Mouse (Mus musculus) liver, embryonic 11.5 days (tissue): ENCODE measurements at regions not wholly inside any gene's neighbourhood (a gene's known extent, or its start where the extent isn't known, plus 50 kb on each side); places are given as distances from the start of the nearest gene placed in this dataset.

Experiments used
- ATAC-seq: fragments of 200-750 bp; cut with Nextera tagmentation; replicated peaks from 2 replicates; pipeline ENCODE4 v1.8.0; 2017; ENCODE audit warnings: moderate number of reproducible peaks, mild to moderate bottlenecking, moderate TSS enrichment, moderate library complexity; ENCODE audit not compliant: low FRiP score
- DNase-seq: peaks from one replicate; pipeline ENCODE4 v3.0.0-alpha.2; 2017; ENCODE audit warnings: low spot score
- H3K27ac ChIP-seq: fragments of 300-500 bp; sonication (generic); 2 replicates; pipeline ENCODE4 v1.5.1; 2014; ENCODE audit warnings: mild to moderate bottlenecking, low read depth, low read length, control low read depth
- H3K27me3 ChIP-seq: fragments of 300-500 bp; sonication (generic); replicated peaks from 2 replicates; pipeline ENCODE4 v1.6.1; 2014; ENCODE audit warnings: low read length, mixed read lengths; ENCODE audit not compliant: control insufficient read depth, insufficient read depth
- H3K36me3 ChIP-seq: fragments of 300-500 bp; sonication (generic); 2 replicates; pipeline ENCODE4 v1.6.1; 2014; ENCODE audit warnings: mild to moderate bottlenecking, low read length, moderate library complexity, mixed read lengths; ENCODE audit not compliant: control insufficient read depth, insufficient read depth
- H3K4me1 ChIP-seq: fragments of 300-500 bp; sonication (generic); replicated peaks from 2 replicates; pipeline ENCODE4 v1.6.1; 2014; ENCODE audit warnings: low read length, mixed read lengths; ENCODE audit not compliant: control insufficient read depth, insufficient read depth
- H3K4me2 ChIP-seq: fragments of 300-500 bp; sonication (generic); 2 replicates; pipeline ENCODE4 v1.6.1; 2014; ENCODE audit warnings: mild to moderate bottlenecking, control low read depth, moderate library complexity
- H3K4me3 ChIP-seq: fragments of 300-500 bp; sonication (generic); 2 replicates; pipeline ENCODE4 v1.5.1; 2014; ENCODE audit warnings: low read depth, low read length, control low read depth
- H3K9ac ChIP-seq: fragments of 300-500 bp; sonication (generic); 2 replicates; pipeline ENCODE4 v1.6.1; 2014; ENCODE audit warnings: low read depth, low read length, control low read depth
- H3K9me3 ChIP-seq: fragments of 300-500 bp; sonication (generic); 2 replicates; pipeline ENCODE4 v1.6.1; 2016; ENCODE audit warnings: low read length, inconsistent platforms, mixed read lengths; ENCODE audit not compliant: control insufficient read depth
- WGBS: fragments of 180-500 bp; shearing (Covaris S2); extraction: QIAGEN DNeasy Blood & Tissue Kit; methylation state at CpG from one replicate; pipeline ENCODE4 v1.1.7; 2014; 5-methylcytosine and 5-hydroxymethylcytosine counted together

GRCm38 (mm10) chr13:39950203-39950602, 411.0 kb downstream of the Ofcc1 start:
- Histone ChIP-seq H3K9me3 (no peaks in the 10 kb centered on the region), H3K4me1 (no peaks in the 10 kb centered on the region), H3K4me3 (no peak overlapping the region), H3K27ac (no peak overlapping the region), H3K27me3 (no peaks in the 10 kb centered on the region), H3K36me3 (no peaks in the 10 kb centered on the region), H3K9ac (no peak overlapping the region), H3K4me2 (no peak overlapping the region)
- ATAC-seq: no peak
- WGBS: 63% methylated on average over 7 of the region's 7 CpGs
- no peak for DNase-seq

DNA sequence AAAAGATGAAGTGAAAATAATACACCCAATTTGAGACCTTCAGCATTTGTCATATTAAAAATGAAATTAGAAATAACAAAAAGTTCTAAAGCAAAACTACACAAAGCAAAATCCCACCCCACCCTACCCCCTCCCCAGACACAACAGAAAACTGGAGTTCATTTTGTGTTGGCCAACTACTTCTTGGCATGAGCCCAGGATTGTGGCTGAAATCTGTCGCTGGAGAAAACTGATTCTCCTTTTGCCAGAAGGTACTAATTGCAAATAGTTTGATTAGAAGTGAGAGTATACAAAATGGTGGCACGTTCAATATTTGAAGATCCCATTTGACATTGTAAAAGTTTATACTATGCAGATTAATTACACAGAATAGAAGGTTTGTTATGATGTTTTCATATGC, 426.0 kb downstream of the Ofcc1 start:
- DNase-seq (no peak), ATAC-seq (no peak)
- WGBS: 63% methylated on average over 2 of the region's 2 CpGs
- Histone ChIP-seq H3K27me3 (no peaks in the 10 kb centered on the region), H3K4me2 (no peak overlapping the region), H3K9ac (no peak overlapping the region), H3K4me3 (no peak overlapping the region), H3K27ac (no peak overlapping the region), H3K36me3 (no peaks in the 10 kb centered on the region), H3K4me1 (no peaks in the 10 kb centered on the region), H3K9me3 (no peaks in the 10 kb centered on the region)

DNA sequence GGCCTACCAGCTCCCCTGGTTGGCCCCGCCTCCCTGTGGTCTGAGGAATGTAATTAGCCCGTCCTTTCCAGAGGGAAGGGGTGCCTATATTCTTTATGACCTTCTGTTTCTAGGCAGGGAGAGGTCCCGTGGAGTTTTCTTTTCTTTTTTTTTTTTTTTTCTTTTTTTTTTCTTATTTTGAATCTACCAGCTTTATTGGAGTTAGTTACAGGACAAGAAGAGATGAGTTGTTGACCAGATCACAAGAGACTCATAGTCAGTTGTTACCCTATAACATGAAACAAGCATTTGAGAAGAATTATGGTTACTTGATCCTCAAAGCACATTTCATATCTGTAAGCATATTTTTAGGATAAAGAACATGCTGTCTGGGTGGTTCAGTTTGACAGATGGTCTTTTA, 429.8 kb downstream of the Ofcc1 start:
- ATAC-seq (no peak), DNase-seq (no peak)
- Histone ChIP-seq H3K9me3 (no peaks in the 10 kb centered on the region), H3K27me3 (no peaks in the 10 kb centered on the region), H3K36me3 (no peaks in the 10 kb centered on the region), H3K4me3 (no peak overlapping the region), H3K4me1 (no peaks in the 10 kb centered on the region), H3K27ac (no peak overlapping the region), H3K9ac (no peak overlapping the region), H3K4me2 (no peak overlapping the region)
- WGBS: 77% methylated on average over 3 of the region's 3 CpGs

DNA sequence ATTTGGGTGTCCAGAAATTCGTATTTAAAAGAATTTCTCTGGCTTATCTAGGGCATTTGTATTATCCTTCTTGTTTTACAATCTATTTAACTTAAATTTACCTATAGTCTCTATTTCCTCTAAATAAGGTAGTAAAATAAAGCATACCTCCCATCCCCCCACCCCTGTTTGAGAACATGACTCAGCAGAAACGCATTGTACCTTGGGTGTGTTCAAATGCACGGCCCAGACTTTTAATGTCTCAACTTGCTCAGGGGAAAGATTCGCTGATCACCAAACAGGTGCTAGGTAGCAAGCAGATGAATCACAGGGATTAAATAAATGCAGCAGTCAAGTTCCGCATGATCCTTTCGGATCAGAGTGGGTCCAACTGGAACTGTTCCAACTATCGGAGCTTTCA, 432.7 kb downstream of the Ofcc1 start:
- Histone ChIP-seq H3K27ac (no peak overlapping the region), H3K4me3 (no peak overlapping the region), H3K9ac (no peak overlapping the region), H3K4me2 (no peak overlapping the region), H3K4me1 (no peaks in the 10 kb centered on the region), H3K27me3 (no peaks in the 10 kb centered on the region), H3K9me3 (no peaks in the 10 kb centered on the region), H3K36me3 (no peaks in the 10 kb centered on the region)
- WGBS: 85% methylated on average over 7 of the region's 7 CpGs
- ATAC-seq: no peak
- no peak for DNase-seq

GRCm38 (mm10) chr13:39924366-39924765, 436.9 kb downstream of the Ofcc1 start:
- no peaks in the 10 kb centered on the region for H3K9me3 ChIP-seq
- H3K4me2 ChIP-seq: no peak overlapping the region
- no peaks in the 10 kb centered on the region for H3K27me3 ChIP-seq
- WGBS: 84% methylated on average over 4 of the region's 4 CpGs
- DNase-seq: no peak
- H3K36me3 ChIP-seq: no peaks in the 10 kb centered on the region
- H3K4me1 ChIP-seq: no peaks in the 10 kb centered on the region
- ATAC-seq: no peak
- no peak overlapping the region for H3K4me3 ChIP-seq
- no peak overlapping the region for H3K27ac ChIP-seq
- H3K9ac ChIP-seq: no peak overlapping the region

GRCm38 (mm10) chr13:39923113-39923512, 438.1 kb downstream of the Ofcc1 start:
- Histone ChIP-seq H3K4me3 (no peak overlapping the region), H3K36me3 (no peaks in the 10 kb centered on the region), H3K4me2 (no peak overlapping the region), H3K9ac (no peak overlapping the region), H3K27me3 (no peaks in the 10 kb centered on the region), H3K9me3 (no peaks in the 10 kb centered on the region), H3K27ac (no peak overlapping the region), H3K4me1 (no peaks in the 10 kb centered on the region)
- WGBS: 78% methylated on average over 9 of the region's 9 CpGs
- DNase-seq (no peak), ATAC-seq (no peak)

- Histone ChIP-seq H3K36me3 (no peaks in the 10 kb centered on the region), H3K27me3 (no peaks in the 10 kb centered on the region), H3K9me3 (no peaks in the 10 kb centered on the region), H3K9ac (no peak overlapping the region), H3K4me2 (no peak overlapping the region), H3K4me3 (no peak overlapping the region), H3K4me1 (no peaks in the 10 kb centered on the region), H3K27ac (no peak overlapping the region)
- DNase-seq (no peak), ATAC-seq (no peak)
- WGBS: 76% methylated on average over 10 of the region's 10 CpGs
These were observed 453.5 kb downstream of the Ofcc1 start for GRCm38 (mm10) chr13:39907720-39908119.

- Histone ChIP-seq H3K27ac (no peak overlapping the region), H3K9ac (no peak overlapping the region), H3K4me3 (no peak overlapping the region), H3K36me3 (no peaks in the 10 kb centered on the region), H3K27me3 (no peaks in the 10 kb centered on the region), H3K4me1 (no peaks in the 10 kb centered on the region), H3K9me3 (no peaks in the 10 kb centered on the region), H3K4me2 (no peak overlapping the region)
- no peak for DNase-seq
- 83% methylated on average over 8 of the region's 8 CpGs for WGBS
- ATAC-seq: no peak
These were observed 457.0 kb downstream of the Ofcc1 start for GRCm38 (mm10) chr13:39904264-39904663.

- ATAC-seq: no peak
- WGBS: 77% methylated on average over 3 of the region's 3 CpGs
- no peak overlapping the region for H3K27ac ChIP-seq
These were observed 457.9 kb downstream of the Ofcc1 start for GRCm38 (mm10) chr13:39903319-39903718.

More at GRCm38 (mm10) chr13:39903319-39903718, 457.9 kb downstream of the Ofcc1 start:
- Histone ChIP-seq H3K9me3 (no peaks in the 10 kb centered on the region), H3K9ac (no peak overlapping the region), H3K36me3 (no peaks in the 10 kb centered on the region), H3K4me3 (no peak overlapping the region), H3K4me2 (no peak overlapping the region), H3K27me3 (no peaks in the 10 kb centered on the region), H3K4me1 (no peaks in the 10 kb centered on the region)
- no peak for DNase-seq
